Mouse (Mus musculus) heart, embryonic 11.5 days (tissue): Measurements from ENCODE around the gene Sgms1. TPM values are rescaled to one million over a fixed set of nuclear protein-coding genes. Genes with fewer than 3 reads are reported as not detected.

ENCODE experiments used
- ATAC-seq: fragments of 200-750 bp; cut with Nextera tagmentation; replicated peaks from 2 replicates; pipeline ENCODE4 v1.8.0; 2017; ENCODE audit warnings: moderate library complexity; ENCODE audit not compliant: insufficient number of reproducible peaks, low FRiP score, low TSS enrichment
- H3K27ac ChIP-seq: fragments of 300-500 bp; sonication (generic); 2 replicates; pipeline ENCODE4 v1.5.1; 2014; ENCODE audit warnings: mild to moderate bottlenecking, low read depth, low read length
- H3K27me3 ChIP-seq: fragments of 300-500 bp; sonication (generic); 2 replicates; pipeline ENCODE4 v1.6.1; 2014; ENCODE audit warnings: mild to moderate bottlenecking, low read length, mixed read lengths; ENCODE audit not compliant: control insufficient read depth, insufficient read depth
- H3K36me3 ChIP-seq: fragments of 300-500 bp; sonication (generic); 2 replicates; pipeline ENCODE4 v1.6.1; 2014; ENCODE audit warnings: mild to moderate bottlenecking, low read length, moderate library complexity, mixed read lengths; ENCODE audit not compliant: control insufficient read depth, insufficient read depth
- H3K4me1 ChIP-seq: fragments of 300-500 bp; sonication (generic); 2 replicates; pipeline ENCODE4 v1.6.1; 2014; ENCODE audit warnings: low read length; ENCODE audit not compliant: control insufficient read depth, insufficient read depth
- H3K4me2 ChIP-seq: fragments of 300-500 bp; sonication (generic); 2 replicates; pipeline ENCODE4 v1.6.1; 2014; ENCODE audit warnings: mild to moderate bottlenecking, moderate library complexity
- H3K4me3 ChIP-seq: fragments of 300-500 bp; sonication (generic); 2 replicates; pipeline ENCODE4 v1.5.1; 2014; ENCODE audit warnings: low read depth, low read length
- H3K9ac ChIP-seq: fragments of 300-500 bp; sonication (generic); 2 replicates; pipeline ENCODE4 v1.6.1; 2014; ENCODE audit warnings: mild to moderate bottlenecking, low read depth, low read length, moderate library complexity
- H3K9me3 ChIP-seq: fragments of 300-500 bp; sonication (generic); replicated peaks from 2 replicates; pipeline ENCODE4 v1.6.1; 2016; ENCODE audit warnings: low read length; ENCODE audit not compliant: control insufficient read depth
- WGBS: fragments of 180-500 bp; shearing (Covaris S2); extraction: QIAGEN DNeasy Blood & Tissue Kit; methylation state at CpG from one replicate; pipeline ENCODE4 v1.1.7; 2014; ENCODE audit not compliant: insufficient replicate concordance; 5-methylcytosine and 5-hydroxymethylcytosine counted together
- polyA plus RNA-seq: library from polyadenylated mRNA; unstranded; fragments of >200 nt; fragmentation: Nextera tagmentation; extraction: Ambion mirVana; gene quantifications from 2 replicates; pipeline ENCODE4 v1.2.1, GENCODE M21; 2014

Sgms1 gene
- polyA plus RNA-seq, 1 experiment from 2014 or later = 36.8 TPM

DNA sequence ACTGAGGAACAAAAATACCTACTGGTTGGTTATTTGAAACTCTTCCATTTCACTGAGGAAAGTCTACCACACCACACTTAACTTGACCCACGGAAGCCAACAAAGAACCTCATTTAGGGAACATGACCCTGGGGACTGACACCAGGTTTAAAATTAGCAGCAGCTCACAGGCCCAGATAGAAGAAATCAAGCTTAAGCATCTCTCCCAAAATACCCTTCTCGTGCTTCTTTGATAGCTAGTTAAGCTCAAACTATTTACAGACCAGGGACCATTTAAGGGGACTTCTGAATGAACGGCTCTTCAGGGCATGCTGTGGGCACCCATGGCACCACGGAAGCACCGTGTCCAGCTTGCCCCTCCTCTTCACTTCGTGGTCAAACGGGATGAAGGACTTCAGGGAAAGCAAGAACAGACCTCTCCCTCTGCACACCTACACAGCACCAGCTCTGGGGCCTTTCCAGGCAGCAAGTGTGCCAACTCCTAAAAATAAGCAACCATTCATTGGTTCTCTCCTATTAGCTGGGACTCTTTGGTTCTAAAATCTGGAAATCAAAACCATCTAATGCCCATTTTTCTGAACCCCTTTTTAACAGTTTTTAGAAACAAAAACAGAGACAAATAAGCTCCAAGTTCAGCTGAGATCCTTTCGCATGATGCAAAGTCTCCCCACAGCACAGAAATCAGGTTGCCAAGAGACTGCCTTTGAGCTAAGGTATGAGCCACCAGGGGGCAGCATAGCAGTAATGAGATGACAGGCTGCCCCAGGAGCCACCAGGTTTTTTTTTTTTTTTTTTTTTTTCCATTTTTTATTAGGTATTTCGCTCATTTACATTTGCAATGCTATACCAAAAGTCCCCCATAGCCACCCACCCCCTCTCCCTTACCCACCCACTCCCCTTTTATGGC, 219.6 kb downstream of the Sgms1 start:
- no peaks in the 10 kb centered on the region for H3K27me3 ChIP-seq
- ATAC-seq = no peak
- 52% methylated on average over 8 of the region's 9 CpGs for WGBS
- no peaks in the 10 kb centered on the region for H3K36me3 ChIP-seq
- peak overlapping the region; percentile 76 for H3K27ac ChIP-seq
- H3K9me3 ChIP-seq = no peaks in the 10 kb centered on the region
- H3K9ac ChIP-seq = no peak overlapping the region
- peak overlapping the region; percentile 37 for H3K4me2 ChIP-seq
- H3K4me1 ChIP-seq = peaks cover 26% of the 10 kb centered on the region
- no peak overlapping the region for H3K4me3 ChIP-seq

DNA sequence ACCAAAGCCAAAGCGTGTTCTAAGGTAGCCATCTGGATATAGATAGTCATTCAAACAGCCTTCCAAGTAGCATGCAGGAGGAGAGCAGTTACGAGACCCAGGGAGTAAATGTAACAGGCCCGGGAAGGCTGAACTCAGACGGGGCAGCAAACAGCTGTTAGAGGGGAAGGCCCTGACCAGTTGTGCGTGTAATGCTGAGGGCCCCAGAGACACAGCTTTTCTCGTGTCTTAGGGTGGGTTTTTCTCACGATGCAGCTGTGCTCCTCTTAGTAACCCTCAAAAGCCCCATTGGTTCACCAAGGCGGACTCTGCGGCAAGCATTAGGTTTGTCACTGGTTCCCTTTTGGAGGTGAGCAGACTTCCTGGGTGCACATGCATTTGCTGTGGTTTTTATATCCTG, 221.5 kb downstream of the Sgms1 start:
- H3K4me2 ChIP-seq = no peak overlapping the region
- no peak overlapping the region for H3K9ac ChIP-seq
- H3K27me3 ChIP-seq = no peaks in the 10 kb centered on the region
- ATAC-seq = no peak
- H3K4me3 ChIP-seq = no peak overlapping the region
- H3K9me3 ChIP-seq = no peaks in the 10 kb centered on the region
- peaks cover 13% of the 10 kb centered on the region for H3K4me1 ChIP-seq
- H3K27ac ChIP-seq = no peak overlapping the region
- H3K36me3 ChIP-seq = no peaks in the 10 kb centered on the region
- WGBS = 84% methylated on average over 9 of the region's 9 CpGs

DNA sequence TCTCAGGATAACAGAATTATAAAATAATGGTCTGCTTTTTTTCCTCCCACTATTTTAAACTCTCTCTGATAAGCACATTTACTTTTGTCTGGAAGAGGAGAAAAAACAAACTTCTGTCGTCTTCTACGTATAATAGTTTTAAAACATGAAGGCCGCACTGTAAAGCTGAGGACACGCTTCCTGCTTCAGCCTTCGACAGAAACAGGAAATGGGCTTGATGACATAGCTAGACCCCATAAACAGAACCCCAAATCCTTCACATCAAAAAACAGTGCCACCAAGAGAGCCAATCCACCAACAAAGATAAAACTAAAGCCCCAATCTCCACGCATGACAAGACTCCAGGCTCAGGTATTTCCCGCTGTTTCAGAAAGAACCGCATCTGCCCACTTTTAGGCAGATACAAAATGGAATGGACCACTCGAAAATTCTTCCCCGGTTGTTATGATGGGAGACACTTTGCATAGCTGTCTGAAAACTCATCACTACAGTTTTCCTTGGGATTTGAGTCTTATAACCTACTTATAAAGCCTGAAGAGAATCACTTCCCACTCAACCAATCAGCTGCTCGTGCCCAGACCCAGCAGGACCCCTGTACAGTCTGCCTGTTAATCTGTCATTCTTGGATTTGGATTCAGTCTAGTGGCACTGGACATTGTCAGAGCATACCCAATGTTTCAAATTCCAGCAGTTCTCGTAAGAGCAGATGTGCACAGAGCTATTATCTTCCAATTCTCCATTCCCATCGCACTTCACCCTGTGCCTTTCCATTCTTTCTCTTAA, 222.5 kb downstream of the Sgms1 start:
- ATAC-seq = no peak
- no peaks in the 10 kb centered on the region for H3K9me3 ChIP-seq

DNA sequence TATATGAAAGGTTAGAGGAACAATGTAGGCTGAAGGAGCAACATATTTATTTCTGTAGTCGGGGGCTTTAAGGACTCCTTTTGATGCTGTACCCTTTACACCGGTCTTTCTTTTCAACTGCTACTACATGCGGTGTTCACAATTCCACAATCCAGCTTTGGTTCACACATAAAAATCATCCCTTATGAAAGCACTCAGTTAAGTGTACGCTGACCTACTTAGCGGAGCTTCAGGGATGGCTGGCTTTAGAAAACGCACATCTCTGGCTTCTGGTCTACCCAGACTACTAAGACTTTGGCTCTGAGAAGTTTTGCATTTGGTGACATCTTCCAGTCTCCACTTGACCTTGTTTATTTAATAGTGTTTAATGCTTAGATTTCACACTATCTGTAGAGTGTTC, 223.8 kb downstream of the Sgms1 start:
- Histone ChIP-seq H3K36me3 (no peaks in the 10 kb centered on the region), H3K27ac (no peak overlapping the region), H3K9me3 (no peaks in the 10 kb centered on the region), H3K4me3 (no peak overlapping the region), H3K4me2 (no peak overlapping the region), H3K4me1 (peaks cover 6% of the 10 kb centered on the region; the same call in 1 of the 2 replicates), H3K9ac (no peak overlapping the region), H3K27me3 (no peaks in the 10 kb centered on the region)
- ATAC-seq = no peak
- 92% methylated on average over 6 of the region's 6 CpGs for WGBS

More for the DNA sequence above, 222.5 kb downstream of the Sgms1 start:
- no peak overlapping the region for H3K9ac ChIP-seq
- H3K36me3 ChIP-seq = no peaks in the 10 kb centered on the region
- no peaks in the 10 kb centered on the region for H3K27me3 ChIP-seq
- H3K27ac ChIP-seq = no peak overlapping the region
- H3K4me1 ChIP-seq = peaks cover 6% of the 10 kb centered on the region
- WGBS = 87% methylated on average over 13 of the region's 13 CpGs
- no peak overlapping the region for H3K4me3 ChIP-seq
- no peak overlapping the region for H3K4me2 ChIP-seq

DNA sequence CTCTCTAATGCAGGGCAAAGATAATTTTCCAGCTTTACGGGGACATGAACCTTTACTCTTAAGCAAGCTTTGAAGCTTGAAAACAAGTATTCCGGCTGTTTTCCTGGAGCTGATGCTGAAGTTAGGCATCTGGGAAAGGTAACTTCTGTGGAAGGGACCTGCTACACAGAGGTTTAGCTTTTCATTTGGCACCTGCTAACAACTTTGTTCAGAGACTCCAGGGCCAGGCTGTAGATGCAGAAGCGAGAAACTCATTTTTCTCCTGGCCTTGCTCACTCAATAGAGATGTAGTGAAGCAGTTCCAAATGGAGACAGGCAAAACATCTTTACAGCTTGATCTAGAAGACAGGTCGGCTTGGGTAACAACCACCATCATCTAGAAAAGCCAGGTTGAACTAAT, 225.4 kb downstream of the Sgms1 start:
- 91% methylated on average over 4 of the region's 4 CpGs for WGBS

DNA sequence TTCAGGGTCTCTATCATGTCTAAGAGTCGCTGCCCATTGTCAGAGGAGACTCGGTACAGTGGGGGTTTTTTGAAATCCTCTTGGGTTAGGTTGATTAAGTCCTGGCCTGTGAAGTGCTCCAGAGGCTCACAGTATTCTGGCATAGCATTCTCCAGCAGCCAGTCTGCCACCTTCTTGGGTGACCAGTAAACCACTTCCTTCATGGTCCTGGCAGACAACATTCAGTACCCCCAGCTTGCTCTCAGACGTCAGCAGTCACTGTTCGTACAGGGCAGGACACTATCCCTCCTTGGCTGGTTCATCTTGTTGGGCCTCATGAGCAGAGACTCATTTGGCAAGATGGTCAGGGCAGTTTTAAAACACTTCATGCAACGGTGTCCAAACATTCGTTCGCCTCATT, 229.6 kb downstream of the Sgms1 start:
- 95% methylated on average over 7 of the region's 7 CpGs for WGBS
- Histone ChIP-seq H3K9me3 (no peaks in the 10 kb centered on the region), H3K9ac (no peak overlapping the region), H3K27ac (no peak overlapping the region), H3K36me3 (peaks cover 10% of the 10 kb centered on the region), H3K4me3 (no peak overlapping the region), H3K4me2 (no peak overlapping the region), H3K4me1 (peaks cover 8% of the 10 kb centered on the region), H3K27me3 (no peaks in the 10 kb centered on the region)
- no peak for ATAC-seq

More for the DNA sequence above, 225.4 kb downstream of the Sgms1 start:
- Histone ChIP-seq H3K4me1 (no peaks in the 10 kb centered on the region), H3K9ac (no peak overlapping the region), H3K4me2 (no peak overlapping the region), H3K4me3 (no peak overlapping the region), H3K27ac (no peak overlapping the region), H3K27me3 (no peaks in the 10 kb centered on the region), H3K9me3 (no peaks in the 10 kb centered on the region), H3K36me3 (peaks cover 10% of the 10 kb centered on the region)
- no peak for ATAC-seq

DNA sequence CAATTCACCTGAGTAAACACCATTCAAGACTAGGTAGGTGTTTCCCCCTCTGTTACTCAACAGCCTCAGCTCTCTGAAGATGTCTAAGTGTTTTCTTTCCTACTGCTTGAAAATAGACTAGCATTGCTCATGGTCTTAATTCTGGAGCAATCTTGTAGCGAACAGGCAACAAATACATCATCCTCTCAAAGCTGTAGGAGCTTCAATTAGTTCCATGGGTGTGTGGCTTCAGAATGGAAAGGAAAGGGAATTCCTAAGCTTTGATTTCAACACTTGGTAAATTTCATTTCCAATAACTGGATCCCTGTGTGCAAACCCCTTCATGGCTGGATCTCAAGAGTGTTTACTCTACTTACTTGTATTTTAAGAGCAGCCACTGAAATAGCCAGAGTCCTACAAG, 230.3 kb downstream of the Sgms1 start:
- Histone ChIP-seq H3K4me3 (no peak overlapping the region), H3K4me2 (no peak overlapping the region), H3K4me1 (peaks cover 8% of the 10 kb centered on the region), H3K27ac (no peak overlapping the region), H3K9me3 (no peaks in the 10 kb centered on the region), H3K9ac (no peak overlapping the region), H3K36me3 (peaks cover 10% of the 10 kb centered on the region), H3K27me3 (no peaks in the 10 kb centered on the region)
- no peak for ATAC-seq
- WGBS = 92% methylated on average over 1 of the region's 1 CpGs

DNA sequence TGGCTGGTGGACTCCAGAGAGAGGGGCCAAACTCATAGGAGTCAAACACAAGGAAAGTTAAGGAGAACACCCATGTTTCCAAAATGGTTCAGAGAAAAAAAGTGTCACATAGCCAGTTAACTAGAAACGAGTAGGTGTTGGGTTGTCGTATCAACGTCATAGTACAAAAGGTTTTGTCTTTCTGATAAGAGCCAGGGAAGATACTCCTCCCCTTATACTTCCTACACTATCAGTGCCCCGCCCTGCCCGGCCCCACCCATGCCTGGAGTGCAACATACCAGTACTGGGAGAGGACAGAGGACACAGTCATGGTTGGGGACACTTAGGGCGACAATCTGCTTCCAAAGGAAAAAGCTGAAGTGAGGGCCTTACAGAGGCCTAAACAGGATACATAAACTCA, 232.5 kb downstream of the Sgms1 start:
- Histone ChIP-seq H3K27ac (0 out of 2 replicates have a peak overlapping the region, but pooled peaks have one; percentile 42), H3K27me3 (no peaks in the 10 kb centered on the region), H3K4me1 (peaks cover 8% of the 10 kb centered on the region), H3K36me3 (peaks cover 10% of the 10 kb centered on the region), H3K4me2 (peak overlapping the region; percentile 31), H3K4me3 (no peak overlapping the region), H3K9ac (no peak overlapping the region), H3K9me3 (no peaks in the 10 kb centered on the region)
- WGBS = 50% methylated on average over 6 of the region's 6 CpGs
- peak; percentile 89 for ATAC-seq
